In genomic region chrX:7563076-7563475, GRCm38 (mm10) we compare ENCODE assay signal across 22 mouse cellular contexts. TPM values are rescaled to one million over a fixed set of nuclear protein-coding genes. Genes with fewer than 3 reads are reported as not detected.
"Had no signal": no experiment of that assay in that cellular context is flagged by ENCODE, and none has a peak within 500 bp of the region (broad histone marks: within the 10 kb centered on the region; RNA-seq: fewer than 3 reads in every experiment).

No protein-coding gene starts in this region.

- H3K4me2 ChIP-seq: liver, embryonic 11.5 days; lung, embryonic 14.5 days; midbrain, embryonic 11.5 days had no signal

- DNase-seq: kidney, postnatal 25 days; layer of hippocampus, adult 9-11 months; liver, postnatal 0 days; lung, embryonic 14.5 days; midbrain, embryonic 14.5 days; thymus, adult 2 months; thymus, postnatal 25 days had no signal

- H3K4me3 ChIP-seq: layer of hippocampus, adult 2 months; left cerebral cortex, adult 2 months had no signal

- ATAC-seq: liver, postnatal 0 days; lung, postnatal 0 days had no signal

- H3K27ac ChIP-seq: kidney, postnatal 0 days; layer of hippocampus, adult 2 months; left cerebral cortex, adult 2 months; liver, embryonic 14.5 days; macrophage; stomach, postnatal 0 days had no signal

- H3K9ac ChIP-seq: liver, embryonic 14.5 days; liver, postnatal 0 days; lung, embryonic 14.5 days had no signal

RNA-seq across cellular contexts. Expression of gene Foxp3, which starts 10.4 kb away (rescaled TPM):
- total RNA-seq: left cerebral cortex, adult 2 months; left cerebral cortex, postnatal 36 days; megakaryocyte-erythroid progenitor cell, adult 5-6 weeks had no signal
- polyA plus RNA-seq: kidney, postnatal 0 days; liver, embryonic 11.5 days; liver, embryonic 14.5 days; liver, postnatal 0 days; lung, embryonic 14.5 days; neural tube, embryonic 11.5 days; stomach, postnatal 0 days had no signal

RNA-seq across cellular contexts. Expression of gene Cacna1f, which starts 43.8 kb away (rescaled TPM):
- total RNA-seq: layer of hippocampus, postnatal 25 days; megakaryocyte-erythroid progenitor cell, adult 5-6 weeks had no signal
- polyA plus RNA-seq: kidney, embryonic 14.5 days; limb, embryonic 11.5 days; midbrain, embryonic 11.5 days; neural tube, embryonic 11.5 days; stomach, postnatal 0 days had no signal
